Mouse (Mus musculus): ENCODE results near the gene Greb1. TPM values are rescaled to one million over a fixed set of nuclear protein-coding genes. Genes with fewer than 3 reads are reported as not detected.

Gene Greb1
- polyA plus RNA-seq, 1 experiment from 2014 or later = 0.59 TPM

DNA sequence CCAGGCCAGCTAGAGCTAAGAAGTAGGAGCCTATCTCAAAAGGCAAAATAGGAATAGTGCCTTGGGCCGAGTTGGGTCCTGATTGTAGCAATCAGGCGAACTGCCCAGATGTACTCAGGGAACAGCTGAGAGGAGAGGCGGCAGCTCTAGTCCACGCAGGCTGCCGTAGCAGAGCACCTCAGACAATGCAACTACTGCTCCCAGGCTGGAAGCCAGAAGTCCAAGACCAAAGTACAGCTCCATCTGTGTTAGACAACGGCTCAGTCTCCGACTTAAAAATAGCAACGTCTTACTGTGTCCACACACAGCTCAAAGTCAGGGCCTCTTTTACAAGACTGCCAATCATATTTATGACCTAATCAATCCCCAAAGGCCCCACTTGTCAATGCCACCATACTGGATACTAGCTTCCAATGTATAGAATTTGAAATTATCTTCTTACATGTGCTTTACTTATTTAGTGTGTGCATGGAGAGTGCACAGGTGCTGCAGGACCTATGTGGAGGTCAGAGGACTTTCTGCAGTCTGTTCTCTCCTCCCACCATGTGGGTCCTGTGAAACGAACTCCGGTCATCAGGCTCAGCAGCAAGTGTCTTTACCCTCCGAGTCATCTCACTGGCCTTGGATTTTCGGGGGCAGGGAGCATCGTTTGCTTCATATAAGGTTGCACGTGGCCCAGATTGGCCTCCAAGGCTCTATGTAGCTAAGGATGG lies 19.5 kb downstream of the Greb1 start:
- no peaks in the 10 kb centered on the region for H3K36me3 ChIP-seq (replicated peaks)
- ATAC-seq (ENCODE audit: insufficient read depth) = no peak
- no peak overlapping the region for H3K4me2 ChIP-seq
- peaks cover 6% of the 10 kb centered on the region; the same call in 1 of the 2 replicates for H3K4me1 ChIP-seq (replicated peaks)
- H3K27ac ChIP-seq (replicated peaks) = no peak overlapping the region
- H3K9ac ChIP-seq = no peak overlapping the region
- no peaks in the 10 kb centered on the region for H3K9me3 ChIP-seq (replicated peaks)
- 64% methylated on average over 14 of the region's 14 CpGs for WGBS (ENCODE audit: insufficient replicate concordance)
- H3K27me3 ChIP-seq = no peaks in the 10 kb centered on the region
- no peak overlapping the region for H3K4me3 ChIP-seq (replicated peaks)

GRCm38 (mm10) chr12:16780320-16780719 lies 20.4 kb downstream of the Greb1 start:
- peaks cover 6% of the 10 kb centered on the region; the same call in 1 of the 2 replicates for H3K4me1 ChIP-seq (replicated peaks)

DNA sequence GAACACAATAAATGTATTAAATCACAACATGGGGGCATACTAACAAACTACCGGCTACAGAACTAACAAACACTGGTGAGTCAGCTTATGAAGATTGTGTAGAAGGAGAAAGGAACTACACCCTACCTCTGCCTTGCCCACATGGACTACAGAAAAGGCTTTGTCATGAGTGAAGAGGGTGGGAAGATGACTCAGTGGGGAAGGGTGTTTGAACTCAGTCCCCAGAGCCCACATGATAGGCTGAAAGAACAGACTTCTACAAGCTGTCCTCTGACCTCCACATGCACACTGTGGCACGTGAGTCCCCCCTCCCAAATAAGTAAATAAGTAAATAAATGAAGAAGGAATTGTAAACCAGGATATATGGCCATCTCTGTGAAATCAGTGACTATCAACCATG lies 21.5 kb downstream of the Greb1 start:
- Histone ChIP-seq H3K36me3 (replicated peaks) (no peaks in the 10 kb centered on the region), H3K9ac (no peak overlapping the region)
- 56% methylated on average over 2 of the region's 2 CpGs for WGBS (ENCODE audit: insufficient replicate concordance)

More at GRCm38 (mm10) chr12:16780320-16780719, 20.4 kb downstream of the Greb1 start:
- H3K4me2 ChIP-seq = no peak overlapping the region
- no peaks in the 10 kb centered on the region for H3K27me3 ChIP-seq
- H3K36me3 ChIP-seq (replicated peaks) = no peaks in the 10 kb centered on the region
- H3K4me3 ChIP-seq (replicated peaks) = no peak overlapping the region
- ATAC-seq (ENCODE audit: insufficient read depth) = no peak
- no peaks in the 10 kb centered on the region for H3K9me3 ChIP-seq (replicated peaks)
- H3K27ac ChIP-seq (replicated peaks) = no peak overlapping the region
- no peak overlapping the region for H3K9ac ChIP-seq
- WGBS (ENCODE audit: insufficient replicate concordance) = 62% methylated on average over 3 of the region's 3 CpGs

GRCm38 (mm10) chr12:16778523-16778922 lies 22.2 kb downstream of the Greb1 start:
- Histone ChIP-seq H3K27me3 (no peaks in the 10 kb centered on the region), H3K27ac (replicated peaks) (no peak overlapping the region), H3K4me3 (replicated peaks) (no peak overlapping the region), H3K9me3 (replicated peaks) (no peaks in the 10 kb centered on the region), H3K9ac (no peak overlapping the region), H3K4me1 (replicated peaks) (peaks cover 6% of the 10 kb centered on the region; the same call in 1 of the 2 replicates), H3K36me3 (replicated peaks) (no peaks in the 10 kb centered on the region), H3K4me2 (no peak overlapping the region)
- ATAC-seq (ENCODE audit: insufficient read depth) = peak; percentile 12; the same call in 1 of the 2 replicates
- WGBS (ENCODE audit: insufficient replicate concordance) = 69% methylated on average over 5 of the region's 5 CpGs

More for the DNA sequence above, 21.5 kb downstream of the Greb1 start:
- no peaks in the 10 kb centered on the region for H3K27me3 ChIP-seq
- H3K27ac ChIP-seq (replicated peaks) = no peak overlapping the region
- H3K4me2 ChIP-seq = no peak overlapping the region
- no peaks in the 10 kb centered on the region for H3K9me3 ChIP-seq (replicated peaks)
- ATAC-seq (ENCODE audit: insufficient read depth) = no peak
- H3K4me1 ChIP-seq (replicated peaks) = peaks cover 6% of the 10 kb centered on the region; the same call in 1 of the 2 replicates
- no peak overlapping the region for H3K4me3 ChIP-seq (replicated peaks)

DNA sequence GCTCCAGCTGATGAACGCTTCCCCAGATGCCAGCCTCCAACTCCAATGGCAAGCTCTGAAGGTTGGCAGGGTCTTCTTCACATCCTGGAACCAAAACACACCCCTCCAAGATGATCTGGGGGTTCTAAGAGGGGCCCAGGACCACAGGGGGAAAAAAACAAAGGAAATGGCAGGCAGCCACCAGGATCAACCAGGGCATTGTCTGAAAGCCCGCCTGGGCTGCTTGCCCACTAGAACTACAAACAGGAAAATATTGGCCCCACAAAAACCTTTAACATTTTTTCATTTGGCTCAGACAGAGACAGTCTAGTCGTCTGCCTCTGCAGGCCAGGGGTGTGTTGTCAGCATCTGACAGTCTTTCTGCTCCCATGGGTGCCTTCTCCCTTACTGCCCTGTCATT lies 25.3 kb downstream of the Greb1 start:
- Histone ChIP-seq H3K27ac (replicated peaks) (no peak overlapping the region), H3K4me2 (no peak overlapping the region), H3K4me1 (replicated peaks) (peaks cover 8% of the 10 kb centered on the region; the same call in 1 of the 2 replicates), H3K4me3 (replicated peaks) (no peak overlapping the region), H3K9me3 (replicated peaks) (no peaks in the 10 kb centered on the region), H3K36me3 (replicated peaks) (no peaks in the 10 kb centered on the region), H3K9ac (no peak overlapping the region), H3K27me3 (no peaks in the 10 kb centered on the region)
- no peak for ATAC-seq (ENCODE audit: insufficient read depth)
- WGBS (ENCODE audit: insufficient replicate concordance) = 53% methylated on average over 3 of the region's 3 CpGs

DNA sequence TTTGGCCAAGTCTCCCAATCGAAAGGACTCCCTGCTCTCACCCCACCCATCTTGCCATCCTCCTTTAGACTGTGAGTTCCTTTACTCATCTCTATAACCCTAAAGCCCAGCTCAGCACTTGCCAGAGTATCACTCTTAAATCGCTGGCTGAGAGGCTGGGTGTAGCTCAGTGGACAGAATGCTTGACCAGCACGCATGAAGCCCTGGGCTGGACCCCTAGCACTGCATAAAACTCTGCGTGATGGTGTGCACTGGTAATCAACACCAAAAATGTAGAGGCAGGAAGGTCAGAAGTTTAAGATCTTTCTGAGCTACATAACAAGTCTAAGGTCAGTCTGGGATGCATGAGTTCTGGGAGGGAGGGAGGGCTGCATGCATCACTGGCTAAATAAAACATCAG lies 26.1 kb downstream of the Greb1 start:
- 75% methylated on average over 4 of the region's 4 CpGs for WGBS (ENCODE audit: insufficient replicate concordance)
- ATAC-seq (ENCODE audit: insufficient read depth) = no peak

GRCm38 (mm10) chr12:16769601-16770165 lies 31.0 kb downstream of the Greb1 start:
- Histone ChIP-seq H3K4me1 (replicated peaks) (0 out of 2 replicates have a peak, but pooled peaks cover 9% of the 10 kb centered on the region), H3K27me3 (no peaks in the 10 kb centered on the region), H3K9ac (no peak overlapping the region), H3K9me3 (replicated peaks) (no peaks in the 10 kb centered on the region), H3K4me3 (replicated peaks) (no peak overlapping the region), H3K36me3 (replicated peaks) (no peaks in the 10 kb centered on the region), H3K27ac (replicated peaks) (no peak overlapping the region), H3K4me2 (no peak overlapping the region)
- ATAC-seq (ENCODE audit: insufficient read depth) = peak; percentile 54; the same call in 1 of the 2 replicates
- 55% methylated on average over 6 of the region's 6 CpGs for WGBS (ENCODE audit: insufficient replicate concordance)

More for the DNA sequence above, 26.1 kb downstream of the Greb1 start:
- Histone ChIP-seq H3K4me3 (replicated peaks) (no peak overlapping the region), H3K9ac (no peak overlapping the region), H3K36me3 (replicated peaks) (no peaks in the 10 kb centered on the region), H3K4me1 (replicated peaks) (peaks cover 15% of the 10 kb centered on the region; the same call in 1 of the 2 replicates), H3K27me3 (no peaks in the 10 kb centered on the region), H3K4me2 (no peak overlapping the region), H3K9me3 (replicated peaks) (no peaks in the 10 kb centered on the region), H3K27ac (replicated peaks) (no peak overlapping the region)

- no peak overlapping the region for H3K9ac ChIP-seq
- 57% methylated on average over 2 of the region's 2 CpGs for WGBS (ENCODE audit: insufficient replicate concordance)
- H3K4me3 ChIP-seq (replicated peaks) = no peak overlapping the region
- H3K27ac ChIP-seq (replicated peaks) = no peak overlapping the region
- no peaks in the 10 kb centered on the region for H3K36me3 ChIP-seq (replicated peaks)
- ATAC-seq (ENCODE audit: insufficient read depth) = no peak
- no peak overlapping the region for H3K4me2 ChIP-seq
- no peaks in the 10 kb centered on the region for H3K9me3 ChIP-seq (replicated peaks)
- H3K4me1 ChIP-seq (replicated peaks) = 0 out of 2 replicates have a peak, but pooled peaks cover 9% of the 10 kb centered on the region
- no peaks in the 10 kb centered on the region for H3K27me3 ChIP-seq
Observed at GRCm38 (mm10) chr12:16768711-16769110, 32.0 kb downstream of the Greb1 start.

DNA sequence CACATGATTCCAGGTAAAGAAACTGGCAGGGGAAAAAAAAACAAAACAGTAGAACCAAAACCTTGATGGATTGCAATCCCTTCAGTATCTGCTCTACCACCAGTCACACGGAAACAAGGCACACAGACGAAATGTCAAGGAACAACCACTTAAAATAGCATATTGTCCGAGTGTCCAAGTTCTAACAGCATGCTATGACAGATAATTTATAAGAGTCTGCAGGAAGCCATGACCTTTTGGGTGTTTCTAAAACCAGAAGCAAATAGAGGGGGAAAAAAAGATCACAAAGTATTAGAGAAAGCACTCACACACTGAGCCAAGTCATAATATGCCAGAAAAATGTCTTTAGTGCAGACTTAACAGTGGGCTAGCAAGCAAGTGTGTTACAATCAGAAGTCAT lies 32.4 kb downstream of the Greb1 start:
- no peaks in the 10 kb centered on the region for H3K36me3 ChIP-seq (replicated peaks)
- WGBS (ENCODE audit: insufficient replicate concordance) = 46% methylated on average over 3 of the region's 3 CpGs
- no peaks in the 10 kb centered on the region for H3K9me3 ChIP-seq (replicated peaks)
- H3K4me1 ChIP-seq (replicated peaks) = 0 out of 2 replicates have a peak, but pooled peaks cover 9% of the 10 kb centered on the region
- no peak overlapping the region for H3K4me3 ChIP-seq (replicated peaks)
- no peak overlapping the region for H3K27ac ChIP-seq (replicated peaks)
- no peaks in the 10 kb centered on the region for H3K27me3 ChIP-seq
- ATAC-seq (ENCODE audit: insufficient read depth) = no peak
- no peak overlapping the region for H3K4me2 ChIP-seq
- no peak overlapping the region for H3K9ac ChIP-seq

DNA sequence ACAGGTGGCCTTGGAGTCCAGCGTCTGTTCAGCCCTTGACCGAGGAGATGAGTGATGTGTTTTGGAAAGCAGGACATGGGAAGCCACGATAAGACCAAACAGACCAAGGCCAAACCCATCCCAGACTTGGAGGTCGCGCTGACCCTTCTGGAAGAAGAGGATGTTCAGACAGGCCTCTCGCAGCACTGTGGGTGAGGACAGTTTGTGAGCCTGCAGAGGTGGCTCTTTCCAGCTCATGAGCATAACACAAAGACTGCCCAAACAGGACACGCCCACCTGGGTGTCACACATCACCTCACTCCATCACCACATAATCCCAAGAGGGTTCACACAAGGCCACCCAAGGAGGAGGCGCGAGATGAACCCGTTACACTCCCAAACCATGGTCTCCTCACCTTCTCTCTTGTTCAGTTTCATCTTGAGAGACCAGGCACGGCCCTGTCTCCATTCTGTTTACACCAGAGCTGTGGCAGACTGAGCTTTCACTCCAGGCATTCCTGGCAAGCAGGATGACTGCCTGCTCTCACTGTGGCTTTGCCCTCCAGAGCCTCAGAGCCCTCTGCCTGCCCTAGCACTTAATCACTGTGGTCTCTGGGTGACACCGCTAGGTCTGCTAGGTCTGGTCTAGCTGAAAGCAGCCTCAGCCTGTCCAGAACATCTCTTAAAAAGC lies 35.8 kb downstream of the Greb1 start:
- Histone ChIP-seq H3K4me1 (replicated peaks) (0 out of 2 replicates have a peak, but pooled peaks cover 3% of the 10 kb centered on the region), H3K9ac (no peak overlapping the region), H3K27ac (replicated peaks) (no peak overlapping the region), H3K4me2 (no peak overlapping the region), H3K4me3 (replicated peaks) (no peak overlapping the region), H3K27me3 (no peaks in the 10 kb centered on the region), H3K36me3 (replicated peaks) (no peaks in the 10 kb centered on the region), H3K9me3 (replicated peaks) (no peaks in the 10 kb centered on the region)
- no peak for ATAC-seq (ENCODE audit: insufficient read depth)
- WGBS (ENCODE audit: insufficient replicate concordance) = 60% methylated on average over 12 of the region's 12 CpGs
